Mouse (Mus musculus) right cerebral cortex, postnatal 4 days (tissue): ENCODE measurements around the gene Rtp3.

Experiments
- DNase-seq: peaks from one replicate; pipeline ENCODE4 v3.0.0-alpha.2; 2022

The Rtp3 gene

DNA sequence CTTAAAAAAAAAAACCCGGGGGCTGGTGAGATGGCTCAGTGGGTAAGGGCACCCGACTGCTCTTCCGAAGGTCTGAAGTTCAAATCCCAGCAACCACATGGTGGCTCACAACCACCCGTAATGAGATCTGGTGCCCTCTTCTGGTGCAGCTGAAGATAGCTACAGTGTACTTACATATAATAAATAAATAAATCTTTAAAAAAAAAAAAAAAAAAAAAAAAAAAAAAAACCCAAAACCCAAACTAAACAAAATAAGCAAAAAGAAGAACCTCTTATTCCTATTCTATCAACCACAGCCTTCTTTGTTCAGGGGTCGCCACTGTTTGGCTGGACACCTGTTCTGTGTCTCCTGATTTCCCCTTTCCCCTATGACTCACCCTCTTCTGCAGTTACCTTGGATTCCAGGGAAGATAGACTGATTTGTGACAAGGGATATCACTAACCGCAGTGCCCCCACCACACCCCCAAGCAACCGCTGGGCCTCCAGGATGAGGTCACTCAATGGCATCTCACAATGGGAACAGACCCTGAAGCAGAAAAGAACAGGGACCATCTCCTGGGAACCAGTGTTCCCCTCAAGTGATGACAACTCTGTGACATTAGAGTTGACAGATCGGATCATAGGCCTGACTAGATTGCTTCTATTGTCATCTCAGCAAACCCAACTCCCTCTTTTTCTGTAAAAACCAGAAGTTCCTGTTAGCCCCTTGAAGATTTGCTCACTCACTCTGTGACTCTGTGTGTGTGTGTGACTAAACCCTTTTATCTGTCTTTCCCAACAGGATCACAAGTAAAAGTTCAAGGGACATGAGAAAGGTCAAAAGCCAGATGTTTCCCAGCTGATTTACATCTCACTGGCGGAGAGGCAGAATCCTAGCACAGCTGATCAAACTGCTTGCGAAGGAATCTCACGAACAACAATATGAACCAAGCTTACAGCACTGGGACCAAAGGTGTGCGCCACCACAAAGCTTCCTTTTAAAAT, 52.6 kb downstream of the Rtp3 start:
- DNase-seq, result no peak

DNA sequence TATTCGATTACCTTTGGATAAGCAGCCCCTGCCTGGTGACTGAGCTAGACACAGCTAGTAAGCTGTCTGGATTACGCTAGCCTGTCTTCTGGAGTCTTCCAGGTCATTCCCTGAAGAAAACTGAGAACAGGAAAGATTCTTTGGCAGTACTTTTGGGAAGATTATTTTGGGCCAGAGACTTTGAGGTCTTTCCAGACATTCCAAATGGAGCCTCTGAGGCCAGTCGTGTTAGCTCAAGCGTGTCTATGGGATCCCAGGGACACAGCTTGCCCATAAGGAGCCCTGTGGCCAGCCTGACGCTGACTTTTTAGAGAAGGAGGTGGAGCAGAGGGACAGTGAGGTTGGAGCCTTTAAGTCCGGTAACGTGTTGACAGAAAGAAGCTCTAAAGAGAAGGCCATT, 54.4 kb downstream of the Rtp3 start:
- DNase-seq, result no peak
